10 mouse cellular contexts compared by ENCODE assay signal in genomic region chr7:107690426-107691221, GRCm38 (mm10).
DNase-seq lines count a peak whose midpoint lies in the region; ATAC-seq and TF ChIP-seq lines count a peak whose summit lies in the region.
"Had no signal": no experiment of that assay in that cellular context is flagged by ENCODE, and none has a peak within 500 bp of the region (broad histone marks: within the 10 kb centered on the region; RNA-seq: fewer than 3 reads in every experiment).

No protein-coding gene starts in this region.

- no peak for TF ChIP-seq CTCF in hindbrain, postnatal 0 days (IDR thresholded peaks at IDR 0.05; ENCODE audit: low read depth)

- no peaks in the 10 kb centered on the region for H3K9me3 ChIP-seq in hindbrain, embryonic 12.5 days (replicated peaks)
- H3K9me3 ChIP-seq in hindbrain, postnatal 0 days (ENCODE audit: low read length) = no peaks in the 10 kb centered on the region
- no peaks in the 10 kb centered on the region for H3K9me3 ChIP-seq in heart, embryonic 13.5 days

- peaks cover 12% of the 10 kb centered on the region for H3K4me1 ChIP-seq in hindbrain, embryonic 12.5 days
- no peaks in the 10 kb centered on the region for H3K4me1 ChIP-seq in hindbrain, postnatal 0 days (ENCODE audit: insufficient read depth, low read length)
- peaks cover 28% of the 10 kb centered on the region for H3K4me1 ChIP-seq in heart, embryonic 13.5 days

- DNase-seq in hindbrain, postnatal 0 days (ENCODE audit: low spot score) = no peak
- DNase-seq in embryo, embryonic 11 days = peak; percentile 89
- peak; percentile 18 for DNase-seq in ovary, postnatal 14 days (ENCODE audit: low spot score)
- no peak for DNase-seq in layer of hippocampus, postnatal 25 days (ENCODE audit: extremely low spot score in 1 of 2, low spot score in 1 of 2)
- DNase-seq in B cell, adult 2 months = no peak
- DNase-seq in cerebellum, postnatal 10 days = no peak

- H3K4me3 ChIP-seq in hindbrain, embryonic 12.5 days = no peak overlapping the region
- H3K4me3 ChIP-seq in hindbrain, postnatal 0 days (ENCODE audit: low read length) = no peak overlapping the region
- no peak overlapping the region for H3K4me3 ChIP-seq in heart, embryonic 13.5 days
- H3K4me3 ChIP-seq: erythroblast, embryonic 14.5 days had no signal

- ATAC-seq in hindbrain, embryonic 12.5 days (ENCODE audit: low FRiP score) = no peak
- ATAC-seq in hindbrain, postnatal 0 days = no peak
- ATAC-seq in heart, embryonic 13.5 days (ENCODE audit: extremely low read depth, insufficient number of reproducible peaks, low FRiP score, low TSS enrichment) = no peak
- ATAC-seq: inflammation-experienced regulatory T-cells, adult 6 months had no signal

- no peaks in the 10 kb centered on the region for H3K36me3 ChIP-seq in hindbrain, embryonic 12.5 days
- H3K36me3 ChIP-seq in hindbrain, postnatal 0 days (ENCODE audit: insufficient read depth, low read length) = no peaks in the 10 kb centered on the region
- no peaks in the 10 kb centered on the region for H3K36me3 ChIP-seq in heart, embryonic 13.5 days

- peak overlapping the region; percentile 68 for H3K27ac ChIP-seq in hindbrain, embryonic 12.5 days
- no peak overlapping the region for H3K27ac ChIP-seq in hindbrain, postnatal 0 days
- peak overlapping the region; percentile 56 for H3K27ac ChIP-seq in heart, embryonic 13.5 days (replicated peaks)

- no peak overlapping the region for H3K9ac ChIP-seq in hindbrain, embryonic 12.5 days
- H3K9ac ChIP-seq in hindbrain, postnatal 0 days (replicated peaks; ENCODE audit: low read length) = no peak overlapping the region
- no peak overlapping the region for H3K9ac ChIP-seq in heart, embryonic 13.5 days

- WGBS in hindbrain, embryonic 12.5 days = 42% methylated on average over 17 of the region's 17 CpGs
- 46% methylated on average over 17 of the region's 17 CpGs for WGBS in hindbrain, postnatal 0 days
- 13% methylated on average over 17 of the region's 17 CpGs for WGBS in heart, embryonic 13.5 days

- H3K4me2 ChIP-seq in hindbrain, embryonic 12.5 days (replicated peaks) = no peak overlapping the region
- no peak overlapping the region for H3K4me2 ChIP-seq in hindbrain, postnatal 0 days (ENCODE audit: low read depth, low read length)
- peak overlapping the region; percentile 29 for H3K4me2 ChIP-seq in heart, embryonic 13.5 days

- peaks cover 42% of the 10 kb centered on the region for H3K27me3 ChIP-seq in hindbrain, embryonic 12.5 days
- H3K27me3 ChIP-seq in hindbrain, postnatal 0 days (ENCODE audit: insufficient read depth, low read length) = 0 out of 2 replicates have a peak, but pooled peaks cover 6% of the 10 kb centered on the region
- H3K27me3 ChIP-seq in heart, embryonic 13.5 days (replicated peaks) = no peaks in the 10 kb centered on the region

Comparison
In these comparisons a context has a peak if more than half of its experiments do, and no peak if none do; other contexts are left out.
1. DNase-seq: peak in embryo, embryonic 11 days (single experiment) and ovary, postnatal 14 days (single experiment); none in hindbrain, postnatal 0 days (single experiment), layer of hippocampus, postnatal 25 days (0 of 2), B cell, adult 2 months (0 of 2) and cerebellum, postnatal 10 days (0 of 2).